Mouse (Mus musculus) embryonic fibroblast, embryonic 13.5 days (primary cell): ENCODE results near the gene Timm13. TPM values are rescaled to one million over a fixed set of nuclear protein-coding genes. Genes with fewer than 3 reads are reported as not detected.

Experiments used
- H3K27ac ChIP-seq: 2 replicates; pipeline ENCODE4 v1.5.1; 2012; ENCODE audit warnings: low read length, control low read depth, inconsistent platforms; ENCODE audit not compliant: insufficient read depth
- H3K4me1 ChIP-seq: 2 replicates; pipeline ENCODE4 v1.6.1; 2011; ENCODE audit warnings: low read length; ENCODE audit not compliant: control insufficient read depth, insufficient read depth
- H3K4me3 ChIP-seq: 2 replicates; pipeline ENCODE4 v1.5.1; 2011; ENCODE audit warnings: mild to moderate bottlenecking, control low read depth, low read length; ENCODE audit not compliant: insufficient read depth
- CTCF ChIP-seq: IDR thresholded peaks from 2 replicates; pipeline ENCODE4 v1.5.1; 2011; ENCODE audit warnings: mild to moderate bottlenecking, control low read depth, low read length, moderate library complexity, borderline replicate concordance; ENCODE audit not compliant: insufficient read depth
- POLR2A ChIP-seq: IDR thresholded peaks from 2 replicates; pipeline ENCODE4 v1.6.1; 2011; ENCODE audit warnings: low read depth, mild to moderate bottlenecking, control low read depth, low read length, moderate library complexity
- polyA plus RNA-seq: library from polyadenylated mRNA; stranded (reverse); fragments of >200 nt; gene quantifications from 2 replicates; pipeline ENCODE4 v1.2.4, GENCODE M21; 2011; ENCODE audit warnings: low read depth; ENCODE audit not compliant: missing spikeins, insufficient read length

The Timm13 gene
- polyA plus RNA-seq, 1 experiment, result 75.8 TPM

GRCm38 (mm10) chr10:80928586-80929298 is 28.0 kb upstream of the Timm13 start:
- peaks cover 4% of the 10 kb centered on the region for H3K4me1 ChIP-seq
- TF ChIP-seq POLR2A (peak; percentile 47; the same call in 1 of the 2 replicates), CTCF (peak; percentile 92)
- H3K27ac ChIP-seq, result peak overlapping the region; percentile 97
- H3K4me3 ChIP-seq, result peak overlapping the region; percentile 59

GRCm38 (mm10) chr10:80925472-80925871 is 24.7 kb upstream of the Timm13 start:
- Histone ChIP-seq H3K4me1 (no peaks in the 10 kb centered on the region), H3K4me3 (no peak overlapping the region), H3K27ac (no peak overlapping the region)
- TF ChIP-seq CTCF (no peak), POLR2A (no peak)

GRCm38 (mm10) chr10:80921923-80922322 is 21.2 kb upstream of the Timm13 start:
- Histone ChIP-seq H3K27ac (no peak overlapping the region), H3K4me3 (no peak overlapping the region), H3K4me1 (no peaks in the 10 kb centered on the region)
- TF ChIP-seq CTCF, result no peak

DNA sequence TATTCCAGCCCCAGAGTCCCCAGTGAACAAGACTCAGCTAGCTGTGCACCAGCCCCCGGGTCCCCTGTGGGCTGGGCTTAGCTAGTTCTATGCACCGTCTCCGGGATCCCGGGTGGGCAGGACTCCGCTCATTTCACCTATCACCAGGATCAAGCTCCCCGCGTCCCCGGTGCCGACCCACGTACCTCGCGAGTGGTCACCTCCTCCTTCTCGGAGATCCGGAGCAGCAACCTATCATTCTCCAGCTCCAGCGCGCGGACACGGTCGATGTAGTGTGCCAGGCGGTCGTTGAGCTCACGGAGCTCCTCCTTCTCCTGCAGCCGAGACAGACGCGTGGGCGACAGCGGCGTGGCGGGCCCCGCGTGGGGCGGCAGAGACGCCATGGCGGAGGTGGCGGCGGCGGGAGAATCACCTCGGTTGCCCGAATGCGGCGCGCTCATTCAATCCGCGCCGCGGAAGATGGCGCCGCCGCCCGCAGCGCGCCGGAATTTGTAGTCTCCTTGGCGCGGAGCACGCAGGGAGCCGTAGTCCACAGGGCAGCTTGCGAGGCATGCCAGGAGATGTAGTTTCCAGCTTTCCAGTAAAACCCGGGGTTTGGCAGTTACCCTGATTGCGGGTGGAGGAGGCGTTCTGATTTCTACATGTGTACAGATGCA is 17.1 kb upstream of the Timm13 start, which contains the start of gene Lmnb2:
Gene Lmnb2, minus strand, starts transcription at position 467 of the 656 bp plus-strand sequence.
- Histone ChIP-seq H3K27ac (no peak within 1 kb of the TSS), H3K4me3 (peak within 1 kb of the TSS; percentile 86), H3K4me1 (no peaks in the 10 kb centered on the region)
- TF ChIP-seq CTCF (no peak), POLR2A (peak; percentile 51)

- TF ChIP-seq CTCF, result no peak
- TF ChIP-seq POLR2A, result no peak
- no peak overlapping the region for H3K27ac ChIP-seq
- peak overlapping the region; percentile 86 for H3K4me3 ChIP-seq
- H3K4me1 ChIP-seq, result no peaks in the 10 kb centered on the region
These were observed 16.6 kb upstream of the Timm13 start for GRCm38 (mm10) chr10:80917336-80917778.

GRCm38 (mm10) chr10:80915736-80916135 is 15.0 kb upstream of the Timm13 start:
- Histone ChIP-seq H3K27ac (no peak overlapping the region), H3K4me3 (no peak overlapping the region), H3K4me1 (no peaks in the 10 kb centered on the region)
- TF ChIP-seq CTCF (no peak), POLR2A (no peak)

DNA sequence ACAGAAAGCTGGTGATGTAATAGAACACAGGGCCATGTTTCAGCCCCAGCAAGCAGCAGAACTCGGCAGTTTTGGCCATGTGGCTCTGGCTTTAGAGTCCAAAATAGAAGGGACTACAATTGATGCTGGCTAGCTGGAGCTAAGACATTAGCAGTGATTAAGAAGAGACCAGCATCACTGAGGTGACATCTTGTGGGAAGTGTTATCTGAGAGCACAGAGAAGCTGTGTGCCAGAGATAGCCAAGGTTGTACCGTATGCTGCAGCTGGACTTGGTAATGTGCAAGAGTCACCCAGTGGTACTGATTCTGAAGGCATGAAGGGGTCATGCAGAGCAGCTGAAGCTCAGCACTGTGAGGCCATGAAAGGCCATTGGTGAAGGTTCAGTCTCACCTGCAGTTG is 14.5 kb upstream of the Timm13 start:
- TF ChIP-seq POLR2A, result no peak
- Histone ChIP-seq H3K27ac (no peak overlapping the region), H3K4me3 (no peak overlapping the region), H3K4me1 (no peaks in the 10 kb centered on the region)

- no peak for TF ChIP-seq POLR2A
- no peak for TF ChIP-seq CTCF
- H3K27ac ChIP-seq, result no peak overlapping the region
- no peaks in the 10 kb centered on the region for H3K4me1 ChIP-seq
- no peak overlapping the region for H3K4me3 ChIP-seq
These were observed 13.5 kb upstream of the Timm13 start for GRCm38 (mm10) chr10:80914253-80914656.

- TF ChIP-seq POLR2A (no peak), CTCF (no peak)
- Histone ChIP-seq H3K27ac (no peak overlapping the region), H3K4me1 (no peaks in the 10 kb centered on the region), H3K4me3 (no peak overlapping the region)
These were observed 12.7 kb upstream of the Timm13 start for GRCm38 (mm10) chr10:80913364-80914011.

DNA sequence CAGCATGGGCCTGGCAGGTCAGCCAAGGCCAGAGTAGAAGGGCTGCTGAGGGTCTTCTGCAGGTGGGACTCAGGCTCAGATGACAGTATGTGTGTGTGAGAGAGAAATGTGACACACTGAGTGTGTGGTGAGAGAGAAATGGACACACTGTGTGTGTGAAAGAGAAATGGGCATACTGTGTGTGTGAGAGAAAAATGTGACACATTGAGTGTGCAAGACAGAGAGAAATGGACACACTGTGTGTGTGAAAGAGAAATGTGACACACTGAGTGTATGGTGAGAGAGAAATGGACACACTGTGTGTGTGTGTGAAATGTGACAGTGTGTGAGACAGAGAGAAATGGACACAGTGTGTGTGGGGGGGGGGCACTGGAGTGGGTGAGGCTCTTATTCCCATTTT is 11.1 kb upstream of the Timm13 start:
- H3K4me3 ChIP-seq, result no peak overlapping the region
- no peak overlapping the region for H3K27ac ChIP-seq
- no peaks in the 10 kb centered on the region for H3K4me1 ChIP-seq
- TF ChIP-seq POLR2A (no peak), CTCF (no peak)
